Mouse (Mus musculus): ENCODE data around the gene Sp8. TPM values are rescaled to one million over a fixed set of nuclear protein-coding genes. Genes with fewer than 3 reads are reported as not detected.

Sp8 gene
- polyA plus RNA-seq, 1 experiment from 2014 or later: not detected

DNA sequence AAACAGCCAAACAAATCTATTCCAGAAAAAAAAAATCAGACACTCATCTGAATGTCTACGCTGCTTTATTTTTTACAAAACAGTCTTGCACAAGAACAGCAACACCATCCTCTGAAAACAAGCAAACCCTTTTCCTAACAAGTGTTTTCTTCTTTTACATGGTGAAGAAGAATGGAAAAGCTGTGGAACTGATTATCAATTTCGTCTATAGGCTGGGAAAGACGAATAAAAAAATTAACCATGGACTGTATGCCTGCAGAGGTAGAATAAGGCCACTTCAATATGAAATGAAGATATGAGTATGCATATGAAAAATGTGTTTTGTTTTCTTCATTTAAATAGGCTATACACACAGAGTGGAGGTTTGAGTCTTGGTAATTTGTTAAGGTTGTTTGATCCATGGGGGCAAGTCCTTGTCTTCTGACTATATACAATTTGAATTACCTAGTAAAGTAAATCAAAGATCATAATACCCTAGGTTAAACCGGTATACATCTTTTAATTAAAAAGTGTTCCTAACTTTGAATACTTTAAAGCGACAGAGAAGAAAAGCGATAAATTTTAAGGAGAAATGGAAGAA, 4.1 kb upstream of the Sp8 start:
- no peak for ATAC-seq
- 10% methylated on average over 6 of the region's 6 CpGs for WGBS (ENCODE audit: insufficient replicate concordance)

DNA sequence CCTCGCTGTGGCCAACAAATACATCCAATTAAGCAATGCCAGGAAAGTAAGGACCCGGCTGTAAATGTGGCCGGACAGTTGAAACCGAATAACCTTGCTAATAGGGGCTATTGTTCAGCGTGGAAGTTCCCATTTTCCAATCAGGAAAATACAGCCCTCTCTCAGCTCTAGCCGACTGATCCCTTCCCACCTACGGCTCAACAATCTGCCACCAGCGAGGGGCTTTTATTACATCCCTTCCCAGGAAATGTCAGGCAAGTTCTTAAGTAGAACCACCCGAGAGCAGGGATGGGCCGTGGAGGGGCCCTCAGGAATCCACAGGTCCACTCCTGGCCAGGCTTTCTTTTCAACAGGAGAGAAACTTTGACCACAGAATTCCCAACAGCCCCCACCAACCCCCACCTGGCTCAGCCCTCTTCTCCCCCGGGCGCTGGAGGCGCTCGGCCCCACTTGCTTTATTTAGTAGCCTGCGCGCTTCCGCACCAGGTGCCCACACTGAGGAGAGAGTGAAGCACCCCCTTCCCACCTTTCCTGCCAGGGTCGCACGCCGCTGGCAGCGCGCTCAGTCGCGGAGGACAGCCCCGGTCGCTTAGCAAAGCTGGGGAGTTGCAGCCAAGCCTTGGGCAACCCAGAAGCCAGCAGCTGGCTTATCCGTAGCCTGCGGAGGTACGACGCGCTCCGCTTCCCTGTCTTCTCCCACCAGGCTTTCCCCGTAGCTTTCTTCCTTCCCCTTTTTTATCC, 3.3 kb upstream of the Sp8 start:
- no peak overlapping the region for H3K4me2 ChIP-seq (ENCODE audit: low read depth, low read length)
- H3K9me3 ChIP-seq (ENCODE audit: low read length): no peaks in the 10 kb centered on the region
- H3K36me3 ChIP-seq (replicated peaks; ENCODE audit: insufficient read depth, low read length): no peaks in the 10 kb centered on the region
- H3K27ac ChIP-seq (ENCODE audit: low read depth): no peak overlapping the region
- H3K27me3 ChIP-seq (ENCODE audit: insufficient read depth, low read length): peaks cover 97% of the 10 kb centered on the region
- DNase-seq (peak; percentile 15), ATAC-seq (no peak)
- no peak overlapping the region for H3K9ac ChIP-seq (replicated peaks)
- no peak overlapping the region for H3K4me3 ChIP-seq (ENCODE audit: low read depth, low read length)
- H3K4me1 ChIP-seq (ENCODE audit: insufficient read depth): peaks cover 8% of the 10 kb centered on the region; the same call in 1 of the 2 replicates
- TF ChIP-seq CTCF (IDR thresholded peaks at IDR 0.05; ENCODE audit: low read depth): no peak
- no peak for TF ChIP-seq EP300 (IDR thresholded peaks at IDR 0.05; ENCODE audit: low read depth)
- WGBS (ENCODE audit: insufficient replicate concordance): 1% methylated on average over 33 of the region's 33 CpGs

More for the DNA sequence above, 4.1 kb upstream of the Sp8 start:
- H3K4me1 ChIP-seq (ENCODE audit: insufficient read depth): peaks cover 6% of the 10 kb centered on the region; the same call in 1 of the 2 replicates
- TF ChIP-seq CTCF (IDR thresholded peaks at IDR 0.05; ENCODE audit: low read depth) (no peak), EP300 (IDR thresholded peaks at IDR 0.05; ENCODE audit: low read depth) (no peak)
- H3K9ac ChIP-seq (replicated peaks): no peak overlapping the region
- DNase-seq: no peak
- H3K4me2 ChIP-seq (ENCODE audit: low read depth, low read length): no peak overlapping the region
- H3K27me3 ChIP-seq (ENCODE audit: insufficient read depth, low read length): peaks cover 97% of the 10 kb centered on the region
- no peaks in the 10 kb centered on the region for H3K9me3 ChIP-seq (ENCODE audit: low read length)
- no peak overlapping the region for H3K27ac ChIP-seq (ENCODE audit: low read depth)
- H3K36me3 ChIP-seq (replicated peaks; ENCODE audit: insufficient read depth, low read length): no peaks in the 10 kb centered on the region
- no peak overlapping the region for H3K4me3 ChIP-seq (ENCODE audit: low read depth, low read length)

DNA sequence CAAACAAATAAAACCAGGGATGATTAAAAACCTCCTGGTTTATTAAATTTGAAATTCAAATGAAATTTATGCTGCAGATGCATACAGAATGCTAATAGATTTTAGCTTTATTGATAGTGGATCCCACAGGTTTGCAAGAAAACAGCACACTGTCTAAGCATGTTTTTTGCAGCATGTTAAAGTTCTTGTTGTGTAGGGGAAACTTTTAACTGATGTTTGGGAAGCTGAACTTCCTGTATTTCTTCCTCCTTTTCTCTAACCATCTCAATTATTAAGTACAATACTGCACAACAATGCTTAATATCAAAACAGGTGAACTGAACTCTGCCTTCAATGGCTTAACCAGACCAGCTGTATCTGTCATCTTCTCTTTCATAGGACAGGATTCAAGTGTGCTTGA, 2.0 kb upstream of the Sp8 start:
- TF ChIP-seq CTCF (IDR thresholded peaks at IDR 0.05; ENCODE audit: low read depth): no peak
- no peak for TF ChIP-seq EP300 (IDR thresholded peaks at IDR 0.05; ENCODE audit: low read depth)
- peaks cover 97% of the 10 kb centered on the region for H3K27me3 ChIP-seq (ENCODE audit: insufficient read depth, low read length)

DNA sequence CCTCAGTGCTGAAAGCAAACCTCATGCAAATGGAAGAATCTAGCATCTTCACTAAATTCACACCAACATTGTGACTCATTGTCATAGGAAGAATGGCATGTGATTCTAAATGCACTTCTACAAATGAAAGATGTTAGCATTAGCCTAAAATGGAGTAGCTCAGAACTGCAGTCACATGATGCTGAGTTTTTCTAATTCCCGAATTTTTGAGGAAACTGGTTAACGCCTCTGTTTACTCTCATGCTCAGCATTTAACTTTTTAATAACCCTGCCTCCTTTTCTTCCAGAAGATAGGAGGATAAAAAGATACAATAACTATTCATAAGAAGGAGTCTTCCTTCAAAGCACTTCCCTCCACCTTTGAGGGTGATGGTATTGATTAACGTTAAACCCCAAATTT, 1.3 kb upstream of the Sp8 start:
- Histone ChIP-seq H3K9me3 (ENCODE audit: low read length) (no peaks in the 10 kb centered on the region), H3K36me3 (replicated peaks; ENCODE audit: insufficient read depth, low read length) (no peaks in the 10 kb centered on the region), H3K27ac (ENCODE audit: low read depth) (no peak overlapping the region), H3K4me3 (ENCODE audit: low read depth, low read length) (no peak overlapping the region), H3K27me3 (ENCODE audit: insufficient read depth, low read length) (peaks cover 98% of the 10 kb centered on the region), H3K4me2 (ENCODE audit: low read depth, low read length) (no peak overlapping the region), H3K9ac (replicated peaks) (no peak overlapping the region), H3K4me1 (ENCODE audit: insufficient read depth) (peaks cover 20% of the 10 kb centered on the region)
- TF ChIP-seq EP300 (IDR thresholded peaks at IDR 0.05; ENCODE audit: low read depth) (no peak), CTCF (IDR thresholded peaks at IDR 0.05; ENCODE audit: low read depth) (no peak)
- 6% methylated on average over 3 of the region's 3 CpGs for WGBS (ENCODE audit: insufficient replicate concordance)
- DNase-seq: no peak
- ATAC-seq: no peak

More for the DNA sequence above, 2.0 kb upstream of the Sp8 start:
- DNase-seq: no peak
- H3K4me1 ChIP-seq (ENCODE audit: insufficient read depth): peaks cover 18% of the 10 kb centered on the region
- H3K27ac ChIP-seq (ENCODE audit: low read depth): no peak overlapping the region
- H3K9me3 ChIP-seq (ENCODE audit: low read length): no peaks in the 10 kb centered on the region
- H3K36me3 ChIP-seq (replicated peaks; ENCODE audit: insufficient read depth, low read length): no peaks in the 10 kb centered on the region
- ATAC-seq: no peak
- no peak overlapping the region for H3K9ac ChIP-seq (replicated peaks)
- no peak overlapping the region for H3K4me2 ChIP-seq (ENCODE audit: low read depth, low read length)
- no peak overlapping the region for H3K4me3 ChIP-seq (ENCODE audit: low read depth, low read length)

DNA sequence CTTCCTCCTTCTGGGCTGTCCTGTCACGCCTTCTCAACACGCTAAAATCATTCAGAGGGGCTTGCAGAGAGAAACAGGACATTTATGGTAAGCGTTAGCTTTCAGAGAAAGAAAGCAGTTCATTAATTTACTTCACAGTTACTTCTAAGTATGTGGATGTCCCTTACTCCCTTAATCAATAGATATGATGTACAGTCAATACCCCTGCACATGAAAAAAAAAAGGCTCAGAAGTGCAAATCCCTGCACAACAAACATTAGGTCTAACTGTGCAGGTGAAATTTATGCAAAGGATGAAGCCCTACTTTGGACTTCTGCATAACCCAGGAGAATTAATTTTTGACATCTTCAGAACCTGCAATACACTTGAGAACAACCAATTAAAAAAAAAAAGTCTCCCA, 778 bp upstream of the Sp8 start:
- Histone ChIP-seq H3K9me3 (ENCODE audit: low read length) (no peaks in the 10 kb centered on the region), H3K9ac (replicated peaks) (no peak overlapping the region), H3K4me1 (ENCODE audit: insufficient read depth) (peaks cover 20% of the 10 kb centered on the region), H3K36me3 (replicated peaks; ENCODE audit: insufficient read depth, low read length) (no peaks in the 10 kb centered on the region), H3K4me2 (ENCODE audit: low read depth, low read length) (no peak overlapping the region), H3K4me3 (ENCODE audit: low read depth, low read length) (no peak overlapping the region), H3K27me3 (ENCODE audit: insufficient read depth, low read length) (peaks cover 98% of the 10 kb centered on the region), H3K27ac (ENCODE audit: low read depth) (no peak overlapping the region)
- 5% methylated on average over 3 of the region's 3 CpGs for WGBS (ENCODE audit: insufficient replicate concordance)
- ATAC-seq: no peak
- DNase-seq: no peak
- TF ChIP-seq EP300 (IDR thresholded peaks at IDR 0.05; ENCODE audit: low read depth) (no peak), CTCF (IDR thresholded peaks at IDR 0.05; ENCODE audit: low read depth) (no peak)

DNA sequence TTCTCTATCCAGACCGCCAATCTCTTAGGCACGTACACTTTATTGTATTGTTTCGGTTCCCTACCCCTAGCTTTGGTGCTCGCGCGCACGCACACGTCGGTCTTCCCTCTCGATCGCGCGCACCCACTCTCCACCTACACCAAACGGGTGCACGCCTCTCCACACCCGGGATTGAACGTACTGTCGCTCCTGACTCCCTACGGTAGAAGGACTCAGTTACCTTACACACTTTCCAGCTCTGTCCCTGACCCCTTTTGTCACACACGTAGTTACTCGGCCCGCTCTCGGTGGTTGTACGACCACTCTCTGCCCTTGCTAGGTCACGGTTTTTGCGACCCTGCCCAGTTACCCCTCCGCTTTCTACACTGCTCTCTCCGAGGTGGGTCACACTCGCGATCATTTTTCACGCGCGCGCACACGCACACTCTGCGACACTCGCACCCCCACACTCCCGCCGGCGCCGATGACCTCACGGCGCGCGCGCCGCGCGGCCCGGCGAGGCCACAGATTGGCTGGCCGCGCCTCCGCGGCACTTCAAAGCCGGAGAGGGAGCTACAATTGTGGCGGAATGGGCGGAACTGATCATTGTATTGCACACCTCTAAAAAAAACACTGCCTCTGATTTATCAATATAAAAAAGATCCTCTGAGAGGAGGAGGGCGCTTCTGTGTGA, 656 bp downstream of the Sp8 start:
- peak overlapping the region; percentile 53 for H3K4me3 ChIP-seq (ENCODE audit: low read depth, low read length)
- H3K36me3 ChIP-seq (replicated peaks; ENCODE audit: insufficient read depth, low read length): no peaks in the 10 kb centered on the region
- H3K27me3 ChIP-seq (ENCODE audit: insufficient read depth, low read length): peaks cover 97% of the 10 kb centered on the region
- peak overlapping the region; percentile 82 for H3K4me2 ChIP-seq (ENCODE audit: low read depth, low read length)
- H3K9me3 ChIP-seq (ENCODE audit: low read length): no peaks in the 10 kb centered on the region
- ATAC-seq (peak; percentile 72), DNase-seq (peak; percentile 54)
- peaks cover 20% of the 10 kb centered on the region for H3K4me1 ChIP-seq (ENCODE audit: insufficient read depth)
- H3K9ac ChIP-seq (replicated peaks): no peak overlapping the region
- WGBS (ENCODE audit: insufficient replicate concordance): 2% methylated on average over 59 of the region's 59 CpGs
- no peak for TF ChIP-seq EP300 (IDR thresholded peaks at IDR 0.05; ENCODE audit: low read depth)
- no peak for TF ChIP-seq CTCF (IDR thresholded peaks at IDR 0.05; ENCODE audit: low read depth)
- no peak overlapping the region for H3K27ac ChIP-seq (ENCODE audit: low read depth)
